Mouse (Mus musculus): ENCODE measurements at regions not wholly inside any gene's neighbourhood (a gene's known extent, or its start where the extent isn't known, plus 50 kb on each side); places are given as distances from the start of the nearest gene placed in this dataset.
"Not testable (repeated sequence)": the region's sequence is repeated elsewhere in the genome, so short reads cannot be mapped to it uniquely, and the experiment has no call there.

DNA sequence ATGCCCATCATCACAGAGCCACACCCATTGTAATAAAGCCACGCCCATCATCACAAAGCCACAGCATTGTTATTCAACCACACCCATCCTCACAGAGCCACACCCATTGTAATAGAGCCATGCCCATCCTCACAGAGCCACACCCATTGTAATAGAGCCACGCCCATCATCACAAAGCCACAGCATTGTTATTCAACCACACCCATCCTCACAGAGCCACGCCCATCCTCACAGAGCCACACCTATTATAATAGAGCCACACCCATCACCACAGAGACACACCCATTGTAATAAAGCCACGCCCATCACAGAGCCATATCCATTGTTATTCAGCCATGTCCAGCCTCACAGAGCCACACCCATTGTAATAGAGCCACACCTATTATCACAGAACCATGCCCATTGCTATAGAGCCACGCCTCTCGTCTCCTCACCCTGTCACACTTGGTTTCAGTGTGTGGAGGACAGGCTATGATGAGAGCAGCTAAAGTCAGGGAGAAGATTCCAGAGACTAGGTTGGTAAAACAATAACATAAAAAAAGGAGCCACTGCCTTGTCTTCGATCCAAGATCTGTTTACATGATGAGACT, 85.6 kb downstream of the Gxylt1 start:
- DNase-seq, result no peak

DNA sequence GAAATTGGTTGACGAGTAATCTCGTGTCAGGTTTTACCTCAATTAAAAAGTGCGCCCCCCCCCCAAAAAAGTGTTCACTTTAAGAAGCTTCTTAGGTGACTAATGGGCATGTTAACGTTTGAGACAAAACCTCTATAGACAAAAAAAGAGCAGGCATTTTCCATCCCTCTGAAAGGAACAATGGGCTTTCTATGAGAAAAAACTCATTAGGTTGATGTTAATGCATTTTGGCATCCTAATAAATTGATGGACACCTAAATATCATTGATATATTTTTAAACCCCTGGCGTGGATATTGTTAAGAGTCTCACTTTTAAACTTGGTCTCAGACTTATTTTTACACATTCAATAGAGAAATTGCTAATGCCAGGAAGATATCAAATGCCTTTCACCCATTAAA, 98.8 kb downstream of the Gxylt1 start:
- DNase-seq, result no peak

DNA sequence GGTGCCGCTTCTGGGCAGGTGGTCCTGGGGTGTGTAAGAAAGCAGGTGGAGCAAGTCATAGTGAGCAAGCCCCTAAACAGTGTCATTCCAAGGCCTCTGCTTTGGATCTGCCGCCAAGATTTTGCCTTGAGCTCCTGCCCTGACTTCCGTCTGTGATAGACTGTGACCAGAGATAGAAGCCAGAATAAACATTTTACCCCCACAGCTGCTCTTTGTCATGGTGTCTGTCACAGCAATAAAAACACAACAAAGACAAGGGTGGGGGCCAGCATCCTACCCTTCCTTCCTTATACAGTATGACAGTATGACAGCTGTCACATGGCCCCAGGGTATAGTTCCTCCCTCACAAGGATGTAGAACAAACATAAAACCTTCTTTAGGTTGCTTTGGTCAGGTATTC, 106.2 kb downstream of the Gxylt1 start:
- DNase-seq, result no peak

DNA sequence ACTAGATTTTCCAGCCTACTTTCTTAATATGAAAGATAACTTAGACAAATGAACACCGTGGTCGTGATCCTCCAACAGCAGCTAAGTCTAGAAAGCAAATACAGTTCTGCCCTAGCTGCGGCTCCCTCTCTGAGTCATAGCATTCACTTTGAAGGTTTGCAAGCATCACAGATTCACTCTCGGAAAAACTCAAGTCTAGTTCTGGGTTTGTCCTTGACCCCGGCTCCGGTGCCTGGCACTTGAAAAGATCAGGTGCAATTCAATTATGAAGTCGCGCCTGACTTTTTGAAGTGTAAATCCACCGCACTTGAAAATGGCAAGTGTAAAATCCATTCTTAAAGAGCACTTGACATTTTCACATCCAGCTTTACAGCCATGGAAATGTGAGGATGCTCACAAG, 107.5 kb downstream of the Gxylt1 start:
- DNase-seq, result peak; percentile 20

DNA sequence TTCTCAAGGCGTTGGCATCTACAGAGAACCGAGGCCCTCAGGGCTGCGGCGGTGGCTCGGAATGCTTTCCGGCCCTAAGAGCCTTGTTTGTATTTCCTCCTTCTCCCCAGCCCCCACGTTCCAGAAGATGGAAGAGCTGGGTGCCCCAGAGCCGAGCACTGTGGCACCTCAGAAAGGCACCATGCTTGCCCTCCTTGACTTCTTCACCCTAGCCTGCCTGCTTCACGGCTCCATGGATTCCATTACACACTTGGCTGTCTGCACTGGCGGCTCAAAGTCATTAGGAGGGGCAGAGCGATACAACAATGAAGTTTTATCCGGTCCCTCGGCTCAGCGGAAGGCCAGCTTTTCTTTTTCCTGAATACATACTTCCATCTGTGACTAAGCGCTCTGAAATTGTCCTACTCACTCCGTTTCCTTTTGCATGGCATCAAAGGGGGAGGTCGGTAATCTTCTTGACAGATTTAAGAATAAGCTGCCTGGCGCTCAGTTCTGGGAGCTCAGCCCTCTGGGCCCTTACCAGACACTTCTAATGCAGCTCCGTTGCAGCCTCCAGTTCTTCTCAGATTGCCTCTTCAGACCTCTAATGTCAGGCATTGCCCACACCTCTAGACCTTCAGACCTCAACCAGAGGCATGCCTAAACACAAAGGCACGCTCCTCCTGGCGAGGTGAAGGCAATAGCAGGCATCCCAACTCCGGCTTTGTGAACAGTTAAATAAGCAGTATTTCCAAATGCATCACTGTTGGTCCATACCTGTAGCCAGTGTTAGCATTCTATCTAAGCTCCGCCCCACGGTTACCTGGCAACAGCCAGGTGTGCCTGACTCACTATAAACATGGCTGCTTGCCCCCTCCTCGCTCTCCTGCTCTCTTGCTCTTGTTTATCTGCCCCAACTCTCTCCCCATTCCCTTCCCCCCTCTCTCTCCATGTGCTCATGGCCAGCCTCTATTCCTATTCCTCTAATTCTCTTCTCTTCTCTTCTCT, 112.8 kb downstream of the Gxylt1 start:
- DNase-seq, result no peak

GRCm38 (mm10) chr15:93161329-93161728, 113.7 kb downstream of the Gxylt1 start:
- DNase-seq, result no peak

GRCm38 (mm10) chr15:93155756-93156155, 119.2 kb downstream of the Gxylt1 start:
- DNase-seq, result peak; percentile 70

- no peak for DNase-seq
These were observed 121.0 kb downstream of the Gxylt1 start for GRCm38 (mm10) chr15:93154022-93154421.

GRCm38 (mm10) chr15:93144899-93145298, 130.1 kb downstream of the Gxylt1 start:
- DNase-seq, result no peak

- no peak for DNase-seq
These were observed 130.7 kb downstream of the Gxylt1 start for GRCm38 (mm10) chr15:93144264-93144663.

- DNase-seq, result no peak
These were observed 141.6 kb downstream of the Gxylt1 start for GRCm38 (mm10) chr15:93133379-93133778.

DNA sequence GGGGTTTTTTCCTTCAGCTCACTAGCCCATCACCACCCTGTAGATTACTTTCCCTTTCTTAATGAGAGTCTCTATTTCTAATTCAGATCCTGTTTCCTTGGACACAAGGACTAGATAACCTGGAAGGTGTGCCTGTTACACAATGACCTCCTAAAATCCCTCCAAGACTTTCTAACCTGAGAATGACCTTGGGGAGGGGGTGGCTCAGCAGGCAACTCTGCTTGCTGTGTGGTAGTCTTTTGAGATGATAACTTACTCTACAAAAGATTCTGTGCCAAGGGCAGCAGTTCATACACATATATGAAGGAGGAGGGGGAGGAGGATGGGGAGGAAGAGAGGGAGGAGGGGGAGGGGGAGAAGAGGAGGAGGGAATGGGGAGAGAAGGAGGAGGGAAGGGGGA, 143.9 kb downstream of the Gxylt1 start:
- no peak for DNase-seq

DNA sequence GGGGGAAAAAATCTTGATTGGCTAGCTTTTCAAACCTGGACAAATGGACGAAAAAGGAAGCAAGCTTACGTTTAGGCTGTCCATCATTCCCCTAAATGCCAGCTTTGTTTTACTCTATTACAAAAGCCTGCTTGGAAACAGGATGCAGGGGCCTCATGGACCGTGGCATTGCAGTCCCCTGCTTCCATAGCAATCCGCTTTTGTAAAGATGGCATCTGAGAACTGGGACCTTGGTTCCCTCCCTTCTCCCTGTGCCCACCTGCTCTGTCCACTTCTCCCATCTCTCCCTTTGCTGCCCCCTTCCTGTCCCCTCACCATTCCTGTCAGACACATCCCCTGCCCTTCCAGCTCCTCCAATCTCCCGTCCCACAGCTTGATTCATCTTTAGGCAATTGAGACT, 149.7 kb downstream of the Gxylt1 start:
- DNase-seq, result no peak

DNA sequence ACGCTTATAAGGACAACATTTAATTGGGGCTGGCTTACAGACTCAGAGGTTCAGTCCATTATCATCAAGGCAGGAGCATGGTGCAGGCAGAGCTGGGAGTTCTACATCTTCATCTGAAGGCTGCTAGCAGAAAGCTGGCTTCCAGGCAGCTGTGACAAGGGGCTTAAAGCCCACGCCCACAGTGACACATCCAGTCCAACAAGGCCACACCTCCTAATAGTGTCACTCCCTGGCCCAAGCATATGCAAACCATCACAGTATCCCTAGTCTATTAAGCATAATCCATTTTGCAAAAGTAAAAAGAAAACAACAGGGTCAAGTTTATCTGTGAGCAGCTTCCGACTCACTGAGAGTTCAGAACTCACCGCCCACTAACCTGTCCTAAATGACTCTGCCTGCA, 153.8 kb downstream of the Gxylt1 start:
- no peak for DNase-seq

- DNase-seq, result not testable (repeated sequence)
These were observed 157.2 kb downstream of the Gxylt1 start for GRCm38 (mm10) chr15:93117806-93118205.

DNA sequence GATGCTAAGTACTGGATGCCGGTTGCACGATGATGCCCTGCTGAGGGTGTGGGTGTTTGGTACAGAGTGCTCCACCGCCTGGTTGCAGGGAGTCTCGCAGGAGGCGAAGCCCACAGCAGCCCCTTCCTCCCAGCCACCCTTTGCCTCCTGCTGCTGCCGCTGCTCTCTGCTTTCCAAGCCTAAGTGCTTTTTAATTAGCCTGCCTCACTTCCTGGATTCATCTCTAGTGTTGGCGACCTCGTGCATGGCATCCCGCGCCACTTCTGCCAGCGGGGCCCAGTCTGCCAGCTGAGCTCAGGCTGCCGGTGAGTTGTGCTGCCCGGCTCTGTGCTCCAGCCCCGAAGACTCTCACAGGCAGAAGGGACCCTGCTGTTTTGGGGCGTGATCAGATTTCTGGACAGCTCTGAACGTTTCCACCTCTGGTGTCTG, 159.3 kb downstream of the Gxylt1 start:
- DNase-seq, result peak; percentile 9

DNA sequence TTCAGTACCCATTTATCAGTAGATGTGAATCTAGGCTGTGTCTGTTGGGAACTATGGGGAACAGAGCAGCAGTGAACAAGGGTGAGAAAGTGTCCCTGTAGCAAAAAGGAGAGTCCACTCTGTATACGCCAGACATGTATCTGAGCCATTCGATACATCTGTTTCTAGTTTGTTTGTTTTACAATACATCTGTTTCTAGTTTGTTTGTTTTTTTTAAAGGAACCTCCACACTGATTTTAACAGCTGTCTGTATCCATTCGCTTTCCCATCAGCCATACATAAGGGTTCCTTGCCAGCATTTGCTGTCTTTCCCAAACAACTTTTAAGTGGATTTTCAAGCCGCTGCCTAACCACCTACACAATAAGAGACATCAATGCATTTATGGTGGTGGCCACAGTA, 170.0 kb downstream of the Gxylt1 start:
- DNase-seq, result no peak

GRCm38 (mm10) chr15:93103426-93103825, 171.6 kb downstream of the Gxylt1 start:
- DNase-seq, result no peak

DNA sequence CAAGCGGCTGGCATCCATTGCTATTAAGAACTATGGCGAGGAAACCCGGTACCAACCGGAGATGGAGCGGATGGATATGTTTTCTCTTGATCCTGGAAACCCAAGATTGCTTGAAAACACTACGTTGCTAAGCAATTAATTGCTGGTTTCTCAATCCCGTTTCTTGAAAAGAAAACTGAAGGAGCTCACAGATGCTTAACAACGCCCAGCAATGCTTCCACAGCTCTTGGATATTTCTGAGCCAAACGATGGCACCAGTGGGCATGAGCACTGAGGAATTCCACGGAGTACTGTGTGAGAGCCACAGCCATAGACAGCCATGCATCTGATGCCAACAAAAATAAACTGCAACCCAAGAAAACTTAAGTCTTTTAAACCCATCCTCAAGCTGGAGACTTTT, 173.1 kb downstream of the Gxylt1 start:
- no peak for DNase-seq

DNA sequence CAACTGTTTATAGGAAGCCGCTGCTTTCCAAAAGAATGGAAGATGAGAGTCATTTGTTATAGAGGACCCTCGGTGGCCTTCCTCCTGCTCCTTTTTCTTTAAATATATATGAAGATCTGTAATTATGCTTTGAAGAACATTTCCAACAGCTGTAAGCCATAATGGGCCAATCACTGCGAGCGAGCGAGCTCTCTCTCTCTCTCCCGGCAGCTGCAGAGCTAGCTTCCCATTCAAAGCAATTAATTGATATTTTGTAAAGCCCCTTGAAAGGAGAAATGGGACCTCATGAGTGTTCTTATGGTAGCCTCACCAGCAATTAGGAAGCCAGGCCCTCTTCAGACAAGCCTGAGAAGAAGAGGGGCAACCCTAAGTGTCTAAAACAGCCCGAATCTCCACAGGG, 174.1 kb downstream of the Gxylt1 start:
- DNase-seq, result no peak

DNA sequence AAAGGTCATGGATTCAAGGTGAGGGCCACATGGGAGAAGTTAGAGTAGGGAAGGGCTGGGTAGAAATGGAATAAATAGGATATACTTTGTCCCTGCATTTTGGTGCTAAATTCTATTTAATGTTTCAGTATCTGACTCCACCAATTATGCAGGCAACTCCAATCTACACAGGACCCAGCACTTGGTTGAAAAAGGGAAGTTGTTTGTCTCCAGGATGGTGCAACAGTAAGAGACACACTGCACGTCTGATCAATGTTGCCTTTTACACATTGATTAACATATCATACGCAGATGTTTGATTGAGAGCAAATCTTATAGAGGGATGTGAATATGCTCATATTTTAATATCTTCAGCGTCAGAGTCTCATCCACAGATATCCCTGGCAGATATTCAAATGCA, 175.1 kb downstream of the Gxylt1 start:
- DNase-seq, result no peak

- DNase-seq, result no peak
These were observed 178.6 kb downstream of the Gxylt1 start for GRCm38 (mm10) chr15:93096335-93096734.

DNA sequence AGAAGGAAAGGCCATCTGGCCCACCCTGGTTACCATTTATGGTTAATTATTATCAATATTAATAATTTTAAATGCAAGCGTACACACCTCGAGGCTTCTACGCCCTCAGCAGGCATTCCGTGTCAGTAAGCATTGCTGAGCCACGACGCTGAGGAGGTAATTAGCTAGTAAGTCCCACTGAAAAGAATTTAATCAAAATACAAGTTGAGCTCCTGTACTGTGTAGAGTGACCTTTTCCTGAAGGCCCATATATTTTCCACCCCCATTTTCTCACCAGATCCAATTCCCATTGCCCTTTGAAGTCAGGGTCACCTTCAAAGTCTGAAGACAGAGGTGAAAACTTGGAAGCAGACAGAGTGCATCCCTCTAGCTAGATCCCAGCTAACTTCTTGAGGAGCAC, 179.8 kb downstream of the Gxylt1 start:
- DNase-seq, result no peak
